Mouse (Mus musculus): ENCODE data around the gene Tagln.

Gene Tagln

GRCm38 (mm10) chr9:45935628-45936210 is at the start of gene Tagln:
TSS of gene Tagln (minus strand) at chr9:45936058.
- DNase-seq (ENCODE audit: low spot score) = no peak

GRCm38 (mm10) chr9:45985229-45985567 is 49.3 kb upstream of the Tagln start:
- DNase-seq (ENCODE audit: low spot score) = no peak

GRCm38 (mm10) chr9:45984409-45985228 is 48.8 kb upstream of the Tagln start:
- DNase-seq (ENCODE audit: low spot score) = peak; percentile 78

- DNase-seq (ENCODE audit: low spot score) = peak; percentile 6
These were observed 48.0 kb upstream of the Tagln start for GRCm38 (mm10) chr9:45983676-45984408.

- no peak for DNase-seq (ENCODE audit: low spot score)
These were observed 45.5 kb upstream of the Tagln start for GRCm38 (mm10) chr9:45981331-45981730.

GRCm38 (mm10) chr9:45980611-45981010 is 44.8 kb upstream of the Tagln start:
- no peak for DNase-seq (ENCODE audit: low spot score)

- no peak for DNase-seq (ENCODE audit: low spot score)
These were observed 43.9 kb upstream of the Tagln start for GRCm38 (mm10) chr9:45979778-45980177.

GRCm38 (mm10) chr9:45976884-45977283 is 41.0 kb upstream of the Tagln start:
- no peak for DNase-seq (ENCODE audit: low spot score)

GRCm38 (mm10) chr9:45963577-45963976 is 27.7 kb upstream of the Tagln start:
- DNase-seq (ENCODE audit: low spot score) = no peak

GRCm38 (mm10) chr9:45961855-45962254 is 26.0 kb upstream of the Tagln start:
- no peak for DNase-seq (ENCODE audit: low spot score)

- no peak for DNase-seq (ENCODE audit: low spot score)
These were observed 23.8 kb upstream of the Tagln start for GRCm38 (mm10) chr9:45959661-45960060.

- DNase-seq (ENCODE audit: low spot score) = no peak
These were observed 23.0 kb upstream of the Tagln start for GRCm38 (mm10) chr9:45958851-45959250.

- DNase-seq (ENCODE audit: low spot score) = no peak
These were observed 22.3 kb upstream of the Tagln start for GRCm38 (mm10) chr9:45958023-45958670.

- peak; percentile 79 for DNase-seq (ENCODE audit: low spot score)
These were observed 19.5 kb upstream of the Tagln start, which contains the start of gene Sidt2 for GRCm38 (mm10) chr9:45955107-45955963. TSS of gene Sidt2 (minus strand) at chr9:45955258.

- DNase-seq (ENCODE audit: low spot score) = peak; percentile 51
These were observed 18.6 kb upstream of the Tagln start for GRCm38 (mm10) chr9:45954294-45955106.

- DNase-seq (ENCODE audit: low spot score) = no peak
These were observed 17.8 kb upstream of the Tagln start for GRCm38 (mm10) chr9:45953511-45954293.

- no peak for DNase-seq (ENCODE audit: low spot score)
These were observed 17.0 kb upstream of the Tagln start for GRCm38 (mm10) chr9:45952890-45953289.

- DNase-seq (ENCODE audit: low spot score) = no peak
These were observed 16.2 kb upstream of the Tagln start for GRCm38 (mm10) chr9:45952057-45952456.

- DNase-seq (ENCODE audit: low spot score) = no peak
These were observed 11.0 kb upstream of the Tagln start for GRCm38 (mm10) chr9:45946872-45947183.
